Mouse (Mus musculus) embryonic fibroblast, embryonic 13.5 days (primary cell): ENCODE measurements around the gene Cntnap1. TPM values are rescaled to one million over a fixed set of nuclear protein-coding genes. Genes with fewer than 3 reads are reported as not detected.

Source experiments
- H3K27ac ChIP-seq: 2 replicates; pipeline ENCODE4 v1.5.1; 2012; ENCODE audit warnings: low read length, control low read depth, inconsistent platforms; ENCODE audit not compliant: insufficient read depth
- H3K4me1 ChIP-seq: 2 replicates; pipeline ENCODE4 v1.6.1; 2011; ENCODE audit warnings: low read length; ENCODE audit not compliant: control insufficient read depth, insufficient read depth
- H3K4me3 ChIP-seq: 2 replicates; pipeline ENCODE4 v1.5.1; 2011; ENCODE audit warnings: mild to moderate bottlenecking, control low read depth, low read length; ENCODE audit not compliant: insufficient read depth
- CTCF ChIP-seq: IDR thresholded peaks from 2 replicates; pipeline ENCODE4 v1.5.1; 2011; ENCODE audit warnings: mild to moderate bottlenecking, control low read depth, low read length, moderate library complexity, borderline replicate concordance; ENCODE audit not compliant: insufficient read depth
- POLR2A ChIP-seq: IDR thresholded peaks from 2 replicates; pipeline ENCODE4 v1.6.1; 2011; ENCODE audit warnings: low read depth, mild to moderate bottlenecking, control low read depth, low read length, moderate library complexity
- polyA plus RNA-seq: library from polyadenylated mRNA; stranded (reverse); fragments of >200 nt; gene quantifications from 2 replicates; pipeline ENCODE4 v1.2.4, GENCODE M21; 2011; ENCODE audit warnings: low read depth; ENCODE audit not compliant: missing spikeins, insufficient read length

Gene Cntnap1
- polyA plus RNA-seq, 1 experiment: 3.0 TPM

- H3K4me1 ChIP-seq: peaks cover 7% of the 10 kb centered on the region
- H3K4me3 ChIP-seq: peak overlapping the region; percentile 71
- TF ChIP-seq CTCF (no peak), POLR2A (no peak)
- H3K27ac ChIP-seq: no peak overlapping the region; the same call in 1 of the 2 replicates
Observed at GRCm38 (mm10) chr11:101169301-101170107, 819 bp upstream of the Cntnap1 start.

GRCm38 (mm10) chr11:101170811-101171610, 688 bp downstream of the Cntnap1 start, which contains the start of gene Plekhh3:
Gene Plekhh3, minus strand, starts transcription at chr11:101171351.
- H3K27ac ChIP-seq: peak within 1 kb of the TSS; percentile 91
- H3K4me3 ChIP-seq: peak within 1 kb of the TSS; percentile 71
- H3K4me1 ChIP-seq: peaks cover 7% of the 10 kb centered on the region
- no peak for TF ChIP-seq CTCF
- TF ChIP-seq POLR2A: peak; percentile 84

- peak overlapping the region; percentile 45 for H3K4me3 ChIP-seq
- H3K27ac ChIP-seq: peak overlapping the region; percentile 91
- peaks cover 7% of the 10 kb centered on the region for H3K4me1 ChIP-seq
- no peak for TF ChIP-seq CTCF
- TF ChIP-seq POLR2A: peak; percentile 87
Observed at GRCm38 (mm10) chr11:101171721-101172433, 1.6 kb downstream of the Cntnap1 start.

- peaks cover 7% of the 10 kb centered on the region for H3K4me1 ChIP-seq
- H3K27ac ChIP-seq: peak overlapping the region; percentile 91
- H3K4me3 ChIP-seq: peak overlapping the region; percentile 45
- TF ChIP-seq POLR2A (no peak), CTCF (no peak)
Observed at GRCm38 (mm10) chr11:101172434-101172815, 2.1 kb downstream of the Cntnap1 start.

GRCm38 (mm10) chr11:101173112-101173511, 2.8 kb downstream of the Cntnap1 start:
- Histone ChIP-seq H3K4me1 (peaks cover 7% of the 10 kb centered on the region), H3K4me3 (no peak overlapping the region), H3K27ac (peak overlapping the region; percentile 52)
- no peak; the same call in 1 of the 2 replicates for TF ChIP-seq POLR2A
- TF ChIP-seq CTCF: no peak

GRCm38 (mm10) chr11:101173631-101174388, 3.5 kb downstream of the Cntnap1 start:
- peak overlapping the region; percentile 52 for H3K27ac ChIP-seq
- H3K4me3 ChIP-seq: peak overlapping the region; percentile 3
- H3K4me1 ChIP-seq: peaks cover 7% of the 10 kb centered on the region
- TF ChIP-seq CTCF (peak; percentile 76), POLR2A (no peak; the same call in 1 of the 2 replicates)

GRCm38 (mm10) chr11:101174389-101174745, 4.0 kb downstream of the Cntnap1 start:
- Histone ChIP-seq H3K27ac (no peak overlapping the region), H3K4me1 (peaks cover 7% of the 10 kb centered on the region), H3K4me3 (no peak overlapping the region)
- TF ChIP-seq POLR2A (no peak), CTCF (no peak)

GRCm38 (mm10) chr11:101174851-101175628, 4.7 kb downstream of the Cntnap1 start, which contains the start of gene Ccr10:
Gene Ccr10, minus strand, starts transcription at chr11:101175443.
- Histone ChIP-seq H3K4me3 (peak within 1 kb of the TSS; percentile 4; the same call in 1 of the 2 replicates), H3K27ac (no peak within 1 kb of the TSS), H3K4me1 (peaks cover 7% of the 10 kb centered on the region)
- no peak for TF ChIP-seq POLR2A
- TF ChIP-seq CTCF: no peak
